Mouse (Mus musculus) layer of hippocampus, postnatal 36 days (tissue): ENCODE measurements around the gene Bmp10. TPM values are rescaled to one million over a fixed set of nuclear protein-coding genes. Genes with fewer than 3 reads are reported as not detected.

Experiments used
- DNase-seq, 2 experiments: peaks; one replicate each; pipeline ENCODE4 v3.0.0; 2022
- total RNA-seq, 2 experiments: library from RNA; stranded (reverse); gene quantifications; 2 replicates each; pipeline ENCODE4 v1.2.3; 2021

Gene Bmp10
- not detected for total RNA-seq

DNA sequence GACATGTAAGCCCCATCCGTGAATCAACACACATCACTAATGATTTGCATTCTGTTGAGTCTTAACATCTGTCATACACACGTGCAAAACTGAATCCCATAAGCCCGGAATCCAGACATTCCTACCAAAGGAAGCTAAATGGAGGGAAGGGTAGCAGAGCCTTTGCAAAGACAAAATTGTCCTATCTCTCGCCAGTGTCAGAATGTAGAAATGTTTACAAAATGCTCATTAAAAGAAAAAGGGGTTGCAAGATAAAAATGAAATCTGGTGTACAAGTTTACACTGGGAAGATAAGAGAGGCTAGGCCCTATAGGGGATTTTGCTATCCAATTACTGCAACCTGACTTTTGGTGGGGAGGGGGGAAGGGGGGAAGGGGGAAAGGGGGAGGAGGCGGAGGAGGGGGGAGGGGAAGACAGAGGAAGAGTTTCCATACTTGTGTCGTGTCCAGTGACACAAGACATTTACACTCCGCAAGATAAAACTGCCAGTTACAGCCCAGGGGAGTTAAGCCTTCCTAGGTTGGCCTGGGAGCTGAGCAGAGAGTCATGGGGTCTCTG is at the start of gene Bmp10:
Gene Bmp10 (plus strand): TSS at position 508 of the 558 bp plus-strand sequence.
- no peak for DNase-seq

DNA sequence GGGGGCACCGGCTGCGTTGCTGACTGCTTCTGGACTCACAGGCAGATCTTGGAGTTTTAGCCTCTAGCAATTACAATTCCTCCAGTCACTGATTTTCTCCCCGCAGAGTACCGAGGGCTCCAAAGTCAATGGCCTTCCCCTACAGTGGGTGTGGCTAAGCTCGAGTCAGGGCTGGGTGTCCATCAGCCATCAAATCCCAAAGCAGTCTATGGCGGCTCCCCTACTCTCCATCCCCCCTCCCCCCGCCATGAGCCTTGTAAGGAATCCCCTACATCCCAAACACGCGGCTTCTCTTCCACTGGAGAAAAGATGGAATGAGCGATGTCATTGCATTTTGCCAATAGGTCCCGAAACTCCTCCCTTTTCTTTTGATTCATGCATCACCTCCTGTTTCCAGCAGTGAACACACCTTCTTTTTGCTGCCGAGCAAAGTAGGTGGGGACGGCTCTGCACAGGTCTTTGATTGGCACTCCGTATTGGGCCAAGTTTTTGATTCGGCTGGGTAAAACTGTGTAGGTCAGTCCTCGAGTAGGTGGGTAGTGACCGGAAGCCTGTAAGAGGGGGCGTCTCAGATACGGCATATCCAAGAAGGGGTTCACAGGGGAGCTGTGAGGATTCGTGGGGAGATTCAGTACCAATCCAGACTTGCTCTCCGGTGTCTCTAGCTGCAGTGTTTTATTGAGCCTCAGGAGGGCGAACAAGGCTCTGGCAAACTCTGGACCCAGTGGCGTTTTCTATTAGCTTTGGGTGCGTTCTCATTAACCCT is 44.7 kb upstream of the Bmp10 start:
- no peak for DNase-seq

DNA sequence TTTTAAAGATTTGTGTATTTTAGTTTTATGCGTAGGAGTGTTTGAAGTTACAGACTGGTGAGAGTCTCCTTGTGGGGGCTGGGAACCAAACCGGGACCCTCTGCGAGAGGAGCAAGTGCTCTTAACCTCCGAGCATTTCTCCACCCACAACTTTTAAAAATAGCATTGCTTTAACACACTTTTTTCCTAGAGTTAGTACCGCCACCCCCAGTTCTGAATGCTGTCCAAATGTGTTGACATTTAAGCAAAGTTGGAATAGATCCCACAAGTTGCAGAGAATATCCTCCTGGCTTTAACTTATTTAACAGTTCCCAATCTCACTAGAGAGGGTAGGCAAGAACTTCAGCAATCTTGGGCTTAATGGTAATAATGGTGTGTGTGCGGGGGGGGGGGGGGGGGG is 44.0 kb upstream of the Bmp10 start:
- DNase-seq, result no peak

DNA sequence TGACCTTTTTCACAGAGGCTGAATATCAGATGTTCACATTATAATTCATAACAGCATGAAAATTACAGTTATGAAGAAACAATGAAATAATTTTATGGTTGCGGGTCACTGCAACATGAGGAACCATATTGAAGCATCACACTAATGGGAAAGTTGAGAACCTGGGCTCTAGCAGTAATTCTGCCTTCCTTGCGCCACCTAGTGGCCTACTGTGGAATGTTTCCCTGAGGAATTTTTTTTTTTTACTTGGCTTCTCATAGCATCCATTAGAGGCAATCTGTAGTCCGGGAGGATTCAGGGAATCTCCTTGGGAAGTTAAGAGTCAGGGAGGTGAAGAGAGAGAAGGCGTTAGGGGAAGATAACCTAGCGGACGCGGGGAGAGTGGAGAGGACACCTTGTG is 42.6 kb upstream of the Bmp10 start:
- peak; percentile 20 to 52 for DNase-seq

DNA sequence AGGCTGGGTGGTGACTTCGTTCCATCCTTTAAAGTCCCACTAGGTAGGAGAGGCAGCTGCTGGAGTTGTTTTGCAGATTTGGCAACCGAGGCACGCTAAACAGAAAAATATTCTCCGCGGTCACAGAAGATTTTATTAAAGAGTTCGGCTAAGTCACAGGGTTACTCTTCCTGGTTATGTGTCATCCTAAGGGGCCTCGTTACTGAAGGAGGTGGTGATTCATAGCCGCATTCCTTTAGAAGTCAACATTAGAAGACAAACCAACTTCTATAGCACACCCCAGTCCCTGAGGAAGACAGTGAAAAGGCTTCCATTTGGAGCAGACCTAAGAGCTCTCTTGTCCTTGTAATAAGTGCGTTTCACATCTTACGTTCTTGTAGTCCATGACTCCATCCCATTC is 42.1 kb upstream of the Bmp10 start:
- DNase-seq, result no peak

DNA sequence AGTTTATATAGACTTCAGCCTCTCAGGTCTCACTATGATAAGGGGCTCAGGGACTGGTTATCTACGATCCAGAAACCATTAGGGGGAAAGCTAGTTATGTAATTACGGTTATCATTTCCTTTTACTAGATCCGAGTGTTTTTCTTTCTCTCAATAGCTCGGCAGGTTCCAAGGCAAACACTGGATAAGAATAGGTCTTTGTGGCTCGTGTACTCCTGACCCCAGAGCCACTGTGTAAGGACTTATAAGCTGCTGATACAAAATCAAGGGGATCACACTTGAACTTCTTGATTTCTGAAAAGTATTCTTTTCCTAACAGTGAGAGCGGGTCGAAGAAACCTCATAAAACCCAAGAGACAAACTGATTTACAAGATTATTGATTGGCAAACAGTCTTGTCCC is 39.9 kb upstream of the Bmp10 start, which contains the start of gene Gkn3:
Gene Gkn3 (minus strand): TSS at position 59 of the 400 bp plus-strand sequence.
- no peak for DNase-seq

DNA sequence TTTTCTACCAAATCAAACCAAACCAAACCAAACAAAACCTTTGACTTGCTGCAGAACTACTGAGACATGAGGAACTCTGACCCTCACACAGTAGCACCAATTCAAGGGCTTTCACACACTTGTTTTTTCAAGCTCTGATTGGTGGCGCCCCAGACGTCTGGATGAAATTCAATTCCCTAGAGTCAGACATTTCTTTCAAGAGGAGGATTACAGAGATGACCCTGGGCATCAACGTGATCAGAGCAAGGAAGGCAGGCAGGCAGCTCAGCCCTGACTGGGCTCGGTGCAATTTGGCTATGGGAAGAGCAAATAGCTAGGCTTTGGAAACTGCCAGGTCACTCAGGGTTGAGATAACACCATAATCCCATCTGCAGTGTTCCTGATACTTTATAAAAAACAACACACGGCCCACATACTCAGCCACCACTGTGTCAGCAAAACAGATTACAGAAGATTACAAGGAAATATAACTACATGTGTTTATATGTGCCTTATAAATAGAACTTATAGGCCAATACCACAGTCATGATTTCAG is 39.3 kb upstream of the Bmp10 start:
- no peak for DNase-seq

DNA sequence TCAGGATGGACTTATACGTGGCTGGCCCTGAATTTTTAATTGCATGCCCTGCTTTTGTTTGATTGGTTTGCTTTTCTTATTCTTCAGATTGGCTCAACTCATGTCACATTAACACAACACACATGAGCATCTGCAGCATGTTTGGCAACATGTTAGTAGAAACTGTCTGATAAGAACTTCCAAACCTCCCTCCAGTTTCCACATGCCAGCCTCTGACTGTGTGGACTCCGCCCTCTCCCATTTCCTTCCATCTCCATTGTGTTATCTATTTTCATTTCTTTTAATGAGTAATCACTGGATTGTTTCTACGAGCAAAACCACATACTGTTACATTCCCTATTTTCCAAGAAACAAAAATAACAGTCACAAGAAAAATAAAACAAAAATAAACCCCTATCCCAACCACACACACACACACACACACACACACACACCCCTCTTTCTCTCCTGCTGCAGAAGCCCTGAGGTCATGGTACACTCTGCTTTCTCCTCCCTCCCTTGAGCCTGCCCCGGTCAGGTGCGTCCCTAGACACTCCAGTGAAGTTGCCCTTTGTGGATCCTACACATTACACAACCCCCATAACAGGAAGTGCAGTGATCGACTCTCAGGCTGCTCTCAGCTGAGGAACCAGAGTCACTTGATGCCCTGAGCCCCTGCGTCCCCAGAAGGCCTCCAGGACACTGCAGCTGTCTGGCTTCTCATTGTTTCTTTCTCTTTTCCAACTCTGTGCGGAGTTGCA is 35.2 kb upstream of the Bmp10 start:
- DNase-seq, result no peak

DNA sequence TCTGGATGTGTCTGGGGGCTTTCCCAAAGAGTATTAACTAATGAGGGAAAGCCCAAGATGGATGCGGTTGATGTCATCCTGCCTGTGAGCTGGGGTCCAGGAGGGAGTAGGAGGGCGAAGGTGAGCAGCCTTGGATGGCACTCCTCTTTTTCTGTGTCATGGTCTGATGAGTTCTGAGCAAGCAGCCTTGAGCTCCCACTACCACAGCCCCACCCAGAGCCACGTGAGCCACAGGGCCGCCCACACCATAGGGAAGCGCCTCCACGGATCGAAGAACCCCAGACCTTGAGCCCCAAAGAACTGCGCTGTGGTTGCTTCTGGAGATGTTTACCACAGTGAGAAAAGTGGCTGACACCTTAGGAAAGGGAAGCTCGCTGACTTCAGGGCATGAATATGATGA is 34.0 kb upstream of the Bmp10 start:
- no peak for DNase-seq

DNA sequence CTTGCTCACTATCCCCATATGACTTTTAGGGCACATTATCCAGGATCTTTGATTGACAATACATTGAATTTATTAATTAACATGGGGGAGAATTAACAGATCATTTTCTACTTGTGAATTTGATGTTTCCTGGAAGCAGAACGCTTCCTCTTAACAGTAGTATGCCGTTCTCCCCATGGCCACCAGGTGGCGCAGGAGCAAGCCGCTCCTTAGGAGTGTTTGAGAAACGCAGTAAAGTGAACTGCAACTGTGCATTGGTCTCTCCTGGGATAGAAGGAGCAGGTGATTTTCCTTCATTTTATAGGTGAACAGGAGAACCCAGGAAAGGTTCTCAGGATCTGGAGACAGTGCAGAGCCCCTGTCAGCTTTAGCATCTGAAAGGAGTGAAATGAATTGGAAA is 29.7 kb upstream of the Bmp10 start:
- peak; percentile 51 to 65 for DNase-seq

DNA sequence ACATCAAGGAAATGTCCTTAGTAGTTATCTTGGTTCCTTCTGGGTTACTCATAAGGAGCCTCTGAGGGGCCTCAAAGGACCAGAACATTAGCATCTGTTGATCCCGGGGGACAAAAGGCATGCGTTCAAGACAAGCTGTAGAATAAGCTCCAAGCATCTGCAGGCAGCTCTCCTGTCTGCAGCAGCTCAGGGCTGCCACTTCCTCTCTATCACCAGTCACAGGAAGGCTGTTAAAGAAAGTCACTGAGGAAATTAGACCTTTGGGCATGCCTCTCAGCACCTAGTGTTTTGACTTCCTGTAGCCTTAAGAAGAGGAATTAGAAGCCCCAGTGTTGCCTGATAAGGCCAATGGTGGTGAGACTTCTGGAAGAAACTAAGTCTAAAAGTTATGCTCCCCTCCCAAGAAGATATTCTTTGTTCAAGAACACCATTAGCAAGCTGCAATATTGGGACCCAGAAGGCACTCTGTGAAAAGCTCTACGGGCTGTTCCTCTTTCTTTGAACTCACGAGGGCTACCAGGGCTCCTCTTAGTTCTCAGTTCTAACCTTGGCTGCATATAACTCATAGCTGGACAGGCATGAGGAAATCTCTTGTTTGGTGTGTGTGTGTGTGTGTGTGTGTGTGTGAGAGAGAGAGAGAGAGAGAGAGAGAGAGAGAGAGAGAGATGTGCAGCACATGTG is 28.8 kb upstream of the Bmp10 start:
- no peak for DNase-seq

DNA sequence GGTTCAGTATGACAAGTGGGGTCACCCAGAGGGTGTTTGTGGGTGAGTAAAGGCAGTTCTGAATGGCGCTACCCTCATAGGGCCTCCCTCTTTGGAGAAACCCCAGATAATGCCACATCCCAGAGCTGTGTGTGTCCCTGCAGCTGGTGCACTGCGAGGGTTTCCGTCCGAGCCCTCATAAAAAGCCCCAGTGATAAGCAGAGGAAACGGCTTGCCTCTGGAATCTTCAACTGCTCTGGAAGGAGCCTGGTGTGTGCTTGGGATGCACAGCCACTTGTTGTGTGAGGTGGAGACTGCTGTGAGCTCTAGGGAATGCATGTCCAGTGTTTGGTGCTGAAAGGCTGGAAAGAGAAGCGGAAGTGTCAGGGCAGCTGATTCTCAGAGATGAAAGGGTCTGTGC is 27.3 kb upstream of the Bmp10 start:
- no peak for DNase-seq

DNA sequence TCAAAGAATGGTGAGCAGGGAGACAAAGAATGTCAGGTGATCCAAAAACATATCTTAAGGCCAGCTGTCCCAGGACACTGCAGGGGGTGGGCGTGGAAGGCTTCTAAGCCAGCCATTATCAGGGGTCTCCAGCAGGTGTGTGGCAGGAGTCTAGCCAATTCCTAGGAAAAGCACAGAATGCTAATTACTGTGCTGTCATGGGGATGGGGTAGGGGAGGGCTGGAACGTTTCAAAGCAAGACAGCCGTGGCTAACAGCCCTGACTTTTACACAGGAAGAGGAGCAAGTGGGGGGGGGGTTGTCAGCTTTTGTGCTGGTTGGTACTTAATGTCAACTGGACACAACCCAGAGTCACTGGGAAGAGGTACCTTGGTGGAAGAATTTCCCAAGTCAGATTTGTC is 16.8 kb upstream of the Bmp10 start:
- DNase-seq, result no peak

DNA sequence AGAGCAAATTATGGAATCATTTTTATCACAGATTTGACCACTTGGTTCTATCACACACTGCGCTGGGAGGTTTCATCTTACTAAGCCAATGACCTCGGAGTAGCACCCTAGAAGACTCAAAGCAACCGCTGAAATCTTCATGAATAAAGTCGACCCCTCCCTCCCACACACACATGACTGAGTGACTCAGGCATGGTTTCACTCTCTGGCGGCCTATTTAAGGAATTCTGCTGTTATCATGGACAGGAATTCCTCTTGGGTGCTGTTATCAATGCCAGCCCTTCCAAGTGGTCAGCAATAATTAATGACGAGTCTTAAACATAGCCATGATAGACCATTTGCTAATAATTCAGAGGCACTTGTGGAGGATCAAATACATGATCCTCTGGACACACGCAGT is 6.5 kb upstream of the Bmp10 start:
- no peak for DNase-seq

DNA sequence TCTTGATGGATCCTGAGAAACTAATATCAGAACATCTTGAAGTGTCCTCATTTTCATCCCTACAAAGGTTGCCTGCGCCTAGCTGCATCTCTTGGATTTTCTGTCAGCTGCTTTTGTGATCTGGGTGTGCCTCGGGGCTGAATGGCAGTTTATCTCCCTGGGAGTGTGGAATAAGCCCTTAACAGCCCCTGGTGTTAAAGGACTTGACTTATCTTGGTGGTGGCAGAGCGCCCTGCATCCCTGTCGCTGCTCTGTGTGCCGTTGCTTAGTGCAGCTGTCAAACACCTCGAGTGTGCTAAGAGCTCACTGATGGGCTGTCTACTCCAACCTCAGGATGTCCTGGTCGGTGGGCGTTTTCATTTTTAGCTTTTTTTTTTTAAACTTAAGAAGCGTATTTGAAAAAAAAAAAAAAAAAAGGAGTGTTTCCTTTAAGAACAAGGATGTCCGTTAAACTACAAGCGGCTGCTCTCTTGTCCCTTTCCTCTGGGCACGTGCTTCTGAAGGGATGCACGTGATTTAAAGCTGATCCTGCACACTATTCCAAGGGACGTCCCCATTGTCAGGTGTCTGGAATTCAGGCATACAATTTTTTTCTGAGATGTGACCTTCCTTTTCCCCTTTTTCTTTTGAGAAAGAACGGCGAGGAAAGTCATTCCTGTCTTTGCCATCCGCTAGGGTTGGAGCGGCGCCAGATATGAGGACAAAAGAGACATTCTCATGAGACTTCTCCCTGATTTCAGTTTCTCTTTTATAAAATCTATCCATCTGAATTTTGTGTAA is 4.6 kb upstream of the Bmp10 start:
- DNase-seq, result peak in 1 of 2 experiments; percentile 2

DNA sequence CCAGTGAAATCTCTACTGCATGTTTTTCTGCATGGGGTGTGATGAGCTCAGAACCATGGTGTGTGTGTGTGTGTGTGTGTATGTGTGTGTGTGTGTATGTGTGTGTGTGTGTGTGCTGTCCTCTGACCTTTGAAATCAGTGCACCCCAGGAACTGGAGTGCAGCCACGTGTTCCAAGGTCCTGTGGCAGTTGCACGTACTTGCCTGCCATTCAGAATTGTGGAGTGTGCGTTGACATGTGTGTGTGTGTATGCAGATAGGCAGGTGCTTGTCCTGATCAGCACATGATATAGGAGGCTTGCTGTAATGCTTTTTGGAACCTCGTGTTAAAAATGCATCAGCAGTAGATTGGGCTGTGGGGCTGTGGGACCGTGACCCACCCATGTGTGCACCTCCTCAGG is 1.8 kb upstream of the Bmp10 start:
- DNase-seq, result no peak

DNA sequence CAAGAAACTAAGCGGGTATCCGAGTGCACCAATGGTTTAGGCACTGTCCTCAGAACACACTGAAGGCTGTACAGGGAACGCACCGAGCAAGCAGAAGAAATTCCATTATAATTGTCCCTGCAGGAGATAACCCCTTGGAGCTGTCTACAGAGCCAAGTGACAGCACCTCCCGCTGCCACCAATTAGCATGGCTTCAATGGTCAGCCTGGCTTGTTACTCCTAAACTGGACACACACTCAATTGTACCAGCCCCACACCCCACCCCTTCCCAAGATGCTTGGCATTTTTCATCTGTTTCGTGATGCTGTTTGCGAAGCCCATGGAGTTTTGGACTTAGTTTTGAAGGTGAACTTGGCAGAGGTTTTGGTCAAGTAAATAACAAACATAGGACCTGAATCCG is 1.2 kb upstream of the Bmp10 start:
- no peak for DNase-seq

DNA sequence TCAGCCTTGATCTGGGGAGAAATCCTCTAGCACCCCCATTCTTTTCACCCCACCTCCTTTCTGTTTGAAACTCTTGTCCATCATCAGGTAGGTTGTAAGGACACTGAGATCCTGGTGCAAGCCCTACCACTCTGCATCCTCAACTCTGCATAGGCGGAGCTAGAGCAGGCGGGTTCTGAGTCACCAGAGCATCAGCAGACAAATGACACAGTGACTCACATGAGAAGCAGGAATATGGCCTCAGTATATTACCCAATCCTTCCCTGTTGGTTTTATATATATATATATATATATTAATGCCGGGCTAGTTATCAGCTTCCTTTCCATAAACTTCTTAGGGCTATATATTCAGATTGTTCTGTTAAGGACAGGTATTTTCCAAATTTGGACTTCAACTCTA is 7.0 kb downstream of the Bmp10 start:
- DNase-seq, result no peak

DNA sequence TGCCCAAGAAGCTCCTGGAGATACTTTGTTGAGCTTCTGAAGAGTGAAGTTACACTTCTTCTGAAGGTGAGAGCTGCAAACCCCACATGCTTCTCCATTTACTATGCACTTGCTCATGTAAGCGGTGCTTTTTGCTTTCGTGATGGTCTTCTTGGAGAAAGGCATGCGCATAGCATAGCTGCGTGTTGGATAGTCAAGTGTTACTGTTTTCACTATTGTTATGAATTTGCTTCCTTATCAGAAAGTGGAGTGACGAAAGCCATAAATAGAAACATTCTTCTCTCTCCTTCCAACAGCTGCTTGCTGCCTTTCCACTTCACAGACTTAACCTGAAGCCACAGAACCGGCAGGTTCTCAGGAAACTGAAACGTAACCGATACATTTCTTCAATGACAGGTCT is 8.0 kb downstream of the Bmp10 start:
- no peak for DNase-seq

DNA sequence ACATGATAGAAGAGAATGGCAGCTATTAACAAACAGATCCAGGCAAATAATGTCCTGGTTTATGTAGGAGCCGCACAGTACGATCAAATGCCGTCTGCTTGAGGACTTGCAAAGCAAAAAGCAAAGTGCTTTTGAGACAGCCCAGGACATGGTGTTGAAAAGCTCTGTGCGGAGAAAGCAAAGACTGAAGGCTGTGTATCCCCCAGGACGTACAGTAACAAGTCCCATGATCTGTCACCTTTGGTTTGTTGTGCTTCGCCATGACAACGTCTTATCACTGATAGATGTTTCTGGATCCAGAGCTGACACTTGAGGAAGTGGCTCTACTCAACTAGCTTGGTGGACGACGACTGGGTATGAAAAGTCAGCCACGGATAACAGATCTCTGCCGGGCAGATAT is 14.5 kb downstream of the Bmp10 start:
- DNase-seq, result no peak

DNA sequence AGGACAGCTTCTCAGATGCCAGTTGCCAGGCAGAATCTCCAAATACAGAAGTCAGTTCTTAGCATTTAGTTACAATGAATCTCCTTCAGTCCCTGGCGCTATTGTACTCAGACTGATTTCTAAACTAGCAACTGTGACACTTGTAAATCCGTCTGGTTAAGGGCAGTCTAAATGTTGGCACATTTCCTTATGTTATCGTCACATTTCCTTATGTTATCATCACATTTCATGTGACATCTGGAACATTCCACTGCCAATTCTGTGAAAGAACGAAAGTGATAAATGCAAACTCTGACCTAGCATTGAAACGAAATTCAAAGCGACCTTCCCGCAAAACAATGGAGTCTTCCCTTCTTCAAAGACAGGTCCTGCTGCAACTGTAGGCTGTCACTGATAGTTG is 16.4 kb downstream of the Bmp10 start:
- DNase-seq, result no peak

DNA sequence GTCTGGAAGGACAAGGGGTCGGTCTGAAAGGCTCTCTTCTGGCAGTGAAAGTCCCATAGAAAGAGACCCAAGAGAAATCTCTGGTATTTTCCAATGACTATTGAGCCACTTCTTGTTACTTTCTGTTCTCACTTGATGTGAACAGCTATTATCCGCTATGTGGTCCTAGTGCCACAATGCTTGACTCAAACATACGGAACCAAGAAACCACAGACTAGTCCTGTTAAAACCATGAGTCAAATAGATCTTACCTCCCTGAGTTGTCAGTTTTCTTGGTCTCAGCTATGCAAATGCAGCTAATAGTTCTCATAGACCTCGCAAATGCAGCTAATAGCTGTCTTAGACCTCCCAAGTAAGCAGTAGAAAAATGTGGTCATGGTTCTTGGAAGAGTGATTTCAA is 18.4 kb downstream of the Bmp10 start:
- no peak for DNase-seq
